ENCODE assay signal across 17 mouse cellular contexts in genomic region chr6:118126577-118126976, GRCm38 (mm10).
"Had no signal": no experiment of that assay in that cellular context is flagged by ENCODE, and none has a peak within 500 bp of the region (broad histone marks: within the 10 kb centered on the region; RNA-seq: fewer than 3 reads in every experiment).

No protein-coding gene starts in this region.

- H3K9me3 ChIP-seq: liver, embryonic 13.5 days; neural tube, embryonic 12.5 days; neural tube, embryonic 15.5 days; stomach, embryonic 15.5 days had no signal

- ATAC-seq: intestine, postnatal 0 days had no signal

- DNase-seq: kidney, postnatal 25 days; layer of hippocampus, postnatal 36 days; liver, embryonic 13.5 days; lung, adult 2 months; midbrain, embryonic 14.5 days; right cerebral cortex, adult 18-20 months; right cerebral cortex, postnatal 14 days; right cerebral cortex, postnatal 4 days; thymus, adult 18-20 months; thymus, postnatal 4 days had no signal

- H3K4me2 ChIP-seq: midbrain, embryonic 11.5 days; neural tube, embryonic 12.5 days; neural tube, embryonic 15.5 days; stomach, embryonic 15.5 days had no signal

- H3K4me3 ChIP-seq: left cerebral cortex, adult 2 months; liver, embryonic 13.5 days; neural tube, embryonic 12.5 days; neural tube, embryonic 15.5 days; stomach, embryonic 15.5 days had no signal

- H3K9ac ChIP-seq: liver, embryonic 13.5 days; neural tube, embryonic 12.5 days; neural tube, embryonic 15.5 days; stomach, embryonic 15.5 days had no signal

- H3K4me1 ChIP-seq: neural tube, embryonic 12.5 days; neural tube, embryonic 15.5 days; stomach, embryonic 15.5 days had no signal

- H3K27me3 ChIP-seq: liver, embryonic 13.5 days; neural tube, embryonic 12.5 days; neural tube, embryonic 15.5 days; stomach, embryonic 15.5 days had no signal

- H3K27ac ChIP-seq: kidney, postnatal 0 days; left cerebral cortex, adult 2 months; neural tube, embryonic 12.5 days; neural tube, embryonic 15.5 days; stomach, embryonic 15.5 days had no signal
